Mouse (Mus musculus) kidney, adult 2 months (tissue): ENCODE results near the gene Banp. TPM values are rescaled to one million over a fixed set of nuclear protein-coding genes. Genes with fewer than 3 reads are reported as not detected.

Source experiments
- DNase-seq: peaks from one replicate; pipeline ENCODE4 v3.0.0; 2021
- H3K27ac ChIP-seq: fragments of 200-500 bp; 2 replicates; pipeline ENCODE4 v1.5.1; 2012; ENCODE audit warnings: low read depth, low read length, control low read depth, inconsistent platforms; ENCODE audit not compliant: insufficient read depth
- H3K27me3 ChIP-seq: fragments of 200-500 bp; replicated peaks from 2 replicates; pipeline ENCODE4 v1.6.1; 2012; ENCODE audit warnings: mild to moderate bottlenecking, moderate library complexity, low read length, inconsistent platforms; ENCODE audit not compliant: control insufficient read depth, insufficient read depth
- H3K36me3 ChIP-seq: fragments of 200-500 bp; 2 replicates; pipeline ENCODE4 v1.6.1; 2012; ENCODE audit warnings: mild to moderate bottlenecking, moderate library complexity, low read length, inconsistent platforms; ENCODE audit not compliant: control insufficient read depth, insufficient read depth
- H3K4me1 ChIP-seq: fragments of 200-500 bp; 2 replicates; pipeline ENCODE4 v1.6.1; 2011; ENCODE audit warnings: low read length; ENCODE audit not compliant: control insufficient read depth, insufficient read depth
- H3K4me3 ChIP-seq: fragments of 200-500 bp; 2 replicates; pipeline ENCODE4 v1.5.1; 2011; ENCODE audit warnings: mild to moderate bottlenecking, low read depth, low read length, control low read depth; ENCODE audit not compliant: insufficient read depth
- CTCF ChIP-seq: fragments of 200-500 bp; conservative IDR thresholded peaks from 2 replicates; pipeline ENCODE4 v1.5.1; 2011; ENCODE audit warnings: low read depth, mild to moderate bottlenecking, control low read depth, low read length, moderate library complexity, mixed read lengths; ENCODE audit not compliant: insufficient read depth, insufficient read length
- POLR2A ChIP-seq: fragments of 200-500 bp; IDR thresholded peaks from one replicate; pipeline ENCODE4 v1.6.1; 2011; ENCODE audit warnings: low read depth, low read length, control low read depth
- WGBS: fragments of 180-500 bp; shearing (Covaris S2); methylation state at CpG from one replicate; pipeline ENCODE4 v1.1.7; 2018; 5-methylcytosine and 5-hydroxymethylcytosine counted together
- polyA plus RNA-seq: library from polyadenylated mRNA; depleted of rRNA; stranded (reverse); fragments of >200 nt; gene quantifications from 2 replicates; pipeline ENCODE4 v1.2.3, GENCODE M21; 2012

Banp gene
- polyA plus RNA-seq, 1 experiment = 35.7 TPM

DNA sequence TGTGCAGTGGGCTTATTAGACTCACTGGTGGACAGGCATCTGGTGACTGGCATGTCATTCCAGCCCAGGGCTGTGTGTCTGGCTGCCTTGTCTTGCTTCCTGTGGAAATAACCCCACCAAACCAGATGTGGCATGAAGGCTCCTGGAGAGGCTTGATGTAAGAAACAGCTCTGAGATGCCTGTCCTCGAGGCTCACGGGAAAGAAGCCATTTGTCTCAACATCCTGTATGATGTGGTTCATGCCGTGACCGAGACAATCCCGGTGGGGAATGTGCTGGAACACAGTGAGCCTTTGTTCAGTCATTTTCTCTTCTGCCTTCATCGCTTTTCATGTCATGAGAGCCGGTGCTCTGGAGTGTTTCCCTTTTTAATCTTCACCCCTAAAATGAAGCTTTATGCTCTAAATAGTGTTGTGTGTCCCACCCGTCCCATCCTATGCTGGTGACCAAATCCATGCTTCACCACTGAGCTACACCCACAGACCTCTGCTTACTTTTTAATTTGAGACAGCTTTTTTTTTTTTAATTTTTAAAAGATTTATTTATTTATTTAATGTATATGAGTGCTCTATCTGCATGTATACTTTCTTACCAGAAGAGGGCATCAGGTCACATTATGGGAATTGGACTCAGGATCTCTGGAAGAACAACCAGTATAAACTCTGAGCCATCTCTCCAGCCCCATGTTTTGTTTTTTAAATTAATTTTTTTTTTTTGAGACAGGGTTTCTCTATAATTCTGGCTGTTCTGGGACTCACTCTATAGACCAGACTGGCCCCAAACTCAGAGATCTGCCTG is 15.4 kb downstream of the Banp start:
- H3K4me3 ChIP-seq = no peak overlapping the region
- no peaks in the 10 kb centered on the region for H3K36me3 ChIP-seq
- 72% methylated on average over 8 of the region's 8 CpGs for WGBS
- no peaks in the 10 kb centered on the region for H3K27me3 ChIP-seq
- TF ChIP-seq CTCF = no peak
- no peak for TF ChIP-seq POLR2A
- DNase-seq = peak; percentile 26
- H3K4me1 ChIP-seq = peaks cover 29% of the 10 kb centered on the region
- H3K27ac ChIP-seq = no peak overlapping the region

- TF ChIP-seq POLR2A (no peak), CTCF (no peak)
- H3K27me3 ChIP-seq = no peaks in the 10 kb centered on the region
- WGBS = 69% methylated on average over 5 of the region's 5 CpGs
- H3K4me3 ChIP-seq = no peak overlapping the region
- H3K27ac ChIP-seq = no peak overlapping the region
- DNase-seq = no peak
- H3K4me1 ChIP-seq = peaks cover 29% of the 10 kb centered on the region
- H3K36me3 ChIP-seq = no peaks in the 10 kb centered on the region
These were observed 16.6 kb downstream of the Banp start for GRCm38 (mm10) chr8:121966110-121966509.

- no peak for TF ChIP-seq CTCF
- no peak for TF ChIP-seq POLR2A
- 78% methylated on average over 7 of the region's 7 CpGs for WGBS
- DNase-seq = peak; percentile 34
- H3K36me3 ChIP-seq = no peaks in the 10 kb centered on the region
- no peak overlapping the region for H3K27ac ChIP-seq
- H3K27me3 ChIP-seq = no peaks in the 10 kb centered on the region
- peaks cover 29% of the 10 kb centered on the region for H3K4me1 ChIP-seq
- H3K4me3 ChIP-seq = no peak overlapping the region
These were observed 17.3 kb downstream of the Banp start for GRCm38 (mm10) chr8:121966714-121967448.

DNA sequence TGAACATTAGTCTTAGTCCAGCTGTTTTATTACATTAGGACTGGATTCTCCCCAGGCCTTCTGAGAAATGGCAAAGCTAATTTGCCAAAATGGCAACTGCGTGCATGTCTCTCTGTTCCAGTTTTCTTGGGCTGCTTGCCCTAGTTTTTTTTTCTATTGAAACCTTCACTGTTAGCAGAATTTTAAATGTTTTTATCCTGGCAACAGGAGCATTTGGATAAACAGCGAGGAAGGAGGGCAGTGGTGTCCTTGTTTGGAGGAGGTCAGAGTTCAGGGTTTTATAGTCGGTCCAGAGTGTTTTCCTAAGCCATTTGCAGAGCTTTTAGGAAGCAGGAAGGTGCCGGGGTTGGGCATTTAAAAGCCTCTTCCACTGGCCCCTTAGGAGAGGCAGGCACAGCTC is 18.4 kb downstream of the Banp start:
- Histone ChIP-seq H3K4me3 (no peak overlapping the region), H3K4me1 (peaks cover 26% of the 10 kb centered on the region), H3K27ac (peak overlapping the region; percentile 42; the same call in 1 of the 2 replicates), H3K36me3 (no peaks in the 10 kb centered on the region), H3K27me3 (no peaks in the 10 kb centered on the region)
- 11% methylated on average over 4 of the region's 4 CpGs for WGBS
- TF ChIP-seq CTCF (no peak), POLR2A (no peak)
- peak; percentile 86 for DNase-seq

DNA sequence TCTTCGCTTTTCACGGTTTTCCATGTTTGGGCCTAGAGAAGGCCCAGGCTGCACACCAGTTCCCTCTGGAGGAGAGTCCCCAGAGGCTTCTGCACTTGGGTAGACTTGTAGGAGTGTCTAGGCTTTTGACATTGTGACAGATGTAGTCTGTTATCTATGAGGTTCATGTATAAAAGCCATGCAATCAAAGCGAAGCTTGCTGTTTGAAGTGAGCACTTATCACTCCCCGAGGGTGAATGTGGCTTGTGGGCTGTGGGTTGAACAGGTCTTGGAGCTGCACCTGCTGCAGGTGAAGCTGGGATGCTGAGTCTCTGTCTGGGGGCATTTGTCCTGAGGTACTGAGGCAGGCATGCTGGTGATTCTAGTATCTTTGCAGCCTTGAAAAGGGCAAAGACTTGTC is 19.0 kb downstream of the Banp start:
- 65% methylated on average over 4 of the region's 4 CpGs for WGBS
- Histone ChIP-seq H3K27me3 (no peaks in the 10 kb centered on the region), H3K36me3 (no peaks in the 10 kb centered on the region), H3K27ac (peak overlapping the region; percentile 42; the same call in 1 of the 2 replicates), H3K4me1 (peaks cover 25% of the 10 kb centered on the region), H3K4me3 (no peak overlapping the region)
- TF ChIP-seq POLR2A (no peak), CTCF (no peak)
- no peak for DNase-seq

DNA sequence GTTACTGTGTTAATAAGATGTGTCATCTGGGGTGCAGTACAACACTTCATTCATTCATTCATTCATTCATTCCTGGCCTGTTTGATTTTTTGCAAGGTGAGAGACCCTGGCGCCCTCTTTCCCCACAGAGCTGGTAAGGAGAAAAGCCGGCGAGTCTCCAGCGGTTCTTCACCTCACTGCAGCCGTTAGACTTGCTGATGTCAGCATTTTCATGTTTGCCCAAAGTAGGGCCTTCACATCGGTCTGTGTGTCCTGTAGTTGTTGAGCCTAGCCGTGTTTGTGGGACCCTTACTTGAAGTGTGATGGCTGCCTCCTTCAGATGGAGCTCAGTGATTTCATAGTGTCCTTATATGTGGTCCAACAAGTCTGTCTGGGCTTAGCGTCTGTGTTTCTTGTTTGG is 20.7 kb downstream of the Banp start:
- DNase-seq = no peak
- H3K27ac ChIP-seq = no peak overlapping the region
- H3K27me3 ChIP-seq = no peaks in the 10 kb centered on the region
- peaks cover 21% of the 10 kb centered on the region for H3K4me1 ChIP-seq
- TF ChIP-seq CTCF (no peak), POLR2A (no peak)
- H3K36me3 ChIP-seq = no peaks in the 10 kb centered on the region
- WGBS = 82% methylated on average over 8 of the region's 8 CpGs
- no peak overlapping the region for H3K4me3 ChIP-seq

- H3K4me1 ChIP-seq = peaks cover 17% of the 10 kb centered on the region
- H3K27ac ChIP-seq = no peak overlapping the region
- H3K27me3 ChIP-seq = no peaks in the 10 kb centered on the region
- no peaks in the 10 kb centered on the region for H3K36me3 ChIP-seq
- no peak for DNase-seq
- WGBS = 81% methylated on average over 17 of the region's 17 CpGs
- H3K4me3 ChIP-seq = no peak overlapping the region
- no peak for TF ChIP-seq CTCF
- TF ChIP-seq POLR2A = no peak
These were observed 22.0 kb downstream of the Banp start for GRCm38 (mm10) chr8:121971488-121972058.
